Mouse (Mus musculus) urinary bladder, postnatal 10 days (tissue): ENCODE results near the gene Chrm3.
A peak's percentile ranks its signal among the peaks of the same experiment; 100 is the strongest.

ENCODE experiments used
- DNase-seq: peaks from one replicate; pipeline ENCODE4 v3.0.0; 2022; ENCODE audit warnings: low spot score

The Chrm3 gene

DNA sequence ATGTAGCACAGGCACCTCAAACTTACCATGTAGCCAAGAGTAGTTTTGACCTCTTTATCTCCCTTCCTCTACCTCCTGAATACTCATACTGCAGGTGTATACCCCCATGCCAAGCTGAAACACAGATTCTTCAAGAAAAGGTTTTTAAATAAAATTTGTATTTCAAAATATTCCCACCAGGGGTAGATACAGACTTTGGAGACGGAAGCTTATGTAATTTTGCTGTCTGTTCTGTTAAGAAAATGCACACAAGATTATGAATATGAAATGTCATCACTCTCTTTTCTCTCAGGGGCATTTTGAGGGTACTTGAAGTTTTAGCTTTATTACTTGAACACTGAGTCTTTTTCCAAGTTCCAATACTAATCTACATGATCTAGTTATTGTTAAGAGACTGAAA, 469.6 kb downstream of the Chrm3 start:
- no peak for DNase-seq

DNA sequence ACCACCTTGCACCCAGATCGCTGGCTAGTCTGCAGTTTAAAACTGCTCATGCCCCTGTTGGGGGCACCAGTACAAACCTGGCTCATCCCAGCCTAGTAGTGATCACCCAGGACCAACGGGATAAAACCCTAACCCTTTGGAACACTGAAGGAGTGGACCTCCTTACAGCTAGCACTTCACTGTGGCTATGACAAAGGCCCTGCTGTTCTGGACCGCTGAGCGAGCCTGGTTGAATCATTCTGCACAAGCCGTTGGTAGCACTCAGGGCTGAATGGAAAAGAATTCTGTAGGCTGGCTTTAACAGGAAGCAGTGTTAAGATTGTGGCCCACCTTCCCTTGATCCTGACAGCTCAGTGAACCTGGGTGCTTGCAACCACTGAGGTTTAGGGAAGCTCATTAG, 470.2 kb downstream of the Chrm3 start:
- DNase-seq = no peak

DNA sequence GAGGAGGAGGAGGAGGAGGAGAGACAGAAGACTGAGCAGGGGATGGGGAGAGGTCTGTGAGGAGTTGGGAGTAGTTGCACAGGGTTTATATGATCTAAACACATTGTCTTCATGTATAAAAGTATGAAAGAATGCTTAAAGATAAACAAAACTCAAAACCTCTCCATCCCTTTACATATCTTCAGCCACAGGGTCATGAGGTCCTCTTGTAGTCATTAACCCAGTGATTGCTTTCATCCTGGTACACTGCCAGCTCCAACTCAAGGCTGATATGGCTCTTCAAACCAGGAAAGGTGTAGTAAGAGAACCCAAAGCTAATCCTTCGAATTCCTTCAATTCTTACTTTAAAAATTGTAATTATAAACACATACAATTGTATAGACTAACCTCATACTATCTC, 470.7 kb downstream of the Chrm3 start:
- DNase-seq = no peak

DNA sequence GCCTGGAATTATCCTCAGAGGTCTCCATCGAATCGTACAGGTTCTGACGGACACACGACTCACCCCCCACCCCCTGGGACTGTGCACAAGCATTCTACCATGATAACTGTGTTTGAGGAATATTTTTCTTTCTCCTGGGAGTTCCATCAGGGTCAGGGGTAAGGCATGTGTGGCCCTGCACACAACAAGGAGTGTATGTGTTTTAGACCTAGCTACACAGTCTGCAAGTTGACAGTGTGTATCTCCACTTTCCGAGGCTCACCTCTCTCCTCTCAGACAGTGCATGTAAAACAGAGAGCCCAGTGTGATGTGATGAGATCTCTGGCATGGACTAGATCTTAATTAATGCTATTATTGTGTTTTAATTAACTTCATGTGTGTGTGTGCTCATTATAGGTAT, 472.4 kb downstream of the Chrm3 start:
- DNase-seq = no peak

DNA sequence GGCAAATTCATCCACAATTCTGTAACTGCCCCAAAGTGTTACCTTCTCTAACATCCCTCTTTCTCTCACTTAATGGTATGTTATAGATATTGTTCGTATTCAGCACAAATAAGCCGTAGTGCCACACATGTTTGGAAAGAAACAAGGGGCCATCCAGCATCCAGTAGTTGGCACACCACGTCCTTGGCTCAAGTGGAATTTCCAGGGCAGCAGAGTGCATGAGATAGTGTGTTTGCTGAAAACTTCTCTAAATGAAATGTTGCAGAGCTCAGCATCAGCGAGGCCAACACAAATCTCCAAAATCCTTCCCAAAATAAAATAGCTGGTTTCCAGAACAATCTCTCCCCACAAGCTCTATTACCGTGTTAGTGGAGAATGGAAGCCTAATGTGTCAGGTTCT, 473.4 kb downstream of the Chrm3 start:
- DNase-seq = no peak

DNA sequence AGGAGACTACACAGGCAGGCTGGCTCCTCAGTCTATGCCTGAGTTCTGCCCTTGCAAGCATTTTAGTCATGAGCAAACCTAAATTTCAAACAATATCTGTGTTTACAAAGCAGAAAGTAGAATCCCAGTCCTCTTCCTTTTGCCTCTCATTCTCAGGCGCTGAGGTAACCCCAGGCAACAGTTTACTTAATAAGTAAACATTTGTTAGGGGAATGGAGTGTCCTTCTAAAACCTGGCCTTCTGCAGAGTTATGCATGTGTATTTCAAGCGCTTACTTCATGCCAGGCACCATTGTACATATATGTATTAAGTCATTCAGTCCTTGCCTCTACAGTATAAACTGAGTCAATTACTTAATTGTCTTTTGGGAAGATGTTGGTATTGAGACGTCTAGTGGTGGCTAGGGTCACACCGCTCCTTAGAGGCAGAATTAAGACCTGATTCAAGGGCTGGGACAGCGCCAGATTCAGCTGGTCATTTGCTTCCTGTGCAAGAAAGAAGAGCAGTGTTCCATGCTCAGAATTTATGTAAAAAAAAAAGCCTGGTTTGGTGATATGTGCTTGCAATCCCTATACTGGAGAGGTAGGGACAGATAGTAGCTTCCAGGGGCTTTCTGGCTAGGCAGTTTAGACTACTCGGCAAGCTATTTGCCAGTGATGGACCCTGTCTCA, 474.0 kb downstream of the Chrm3 start:
- DNase-seq = no peak

DNA sequence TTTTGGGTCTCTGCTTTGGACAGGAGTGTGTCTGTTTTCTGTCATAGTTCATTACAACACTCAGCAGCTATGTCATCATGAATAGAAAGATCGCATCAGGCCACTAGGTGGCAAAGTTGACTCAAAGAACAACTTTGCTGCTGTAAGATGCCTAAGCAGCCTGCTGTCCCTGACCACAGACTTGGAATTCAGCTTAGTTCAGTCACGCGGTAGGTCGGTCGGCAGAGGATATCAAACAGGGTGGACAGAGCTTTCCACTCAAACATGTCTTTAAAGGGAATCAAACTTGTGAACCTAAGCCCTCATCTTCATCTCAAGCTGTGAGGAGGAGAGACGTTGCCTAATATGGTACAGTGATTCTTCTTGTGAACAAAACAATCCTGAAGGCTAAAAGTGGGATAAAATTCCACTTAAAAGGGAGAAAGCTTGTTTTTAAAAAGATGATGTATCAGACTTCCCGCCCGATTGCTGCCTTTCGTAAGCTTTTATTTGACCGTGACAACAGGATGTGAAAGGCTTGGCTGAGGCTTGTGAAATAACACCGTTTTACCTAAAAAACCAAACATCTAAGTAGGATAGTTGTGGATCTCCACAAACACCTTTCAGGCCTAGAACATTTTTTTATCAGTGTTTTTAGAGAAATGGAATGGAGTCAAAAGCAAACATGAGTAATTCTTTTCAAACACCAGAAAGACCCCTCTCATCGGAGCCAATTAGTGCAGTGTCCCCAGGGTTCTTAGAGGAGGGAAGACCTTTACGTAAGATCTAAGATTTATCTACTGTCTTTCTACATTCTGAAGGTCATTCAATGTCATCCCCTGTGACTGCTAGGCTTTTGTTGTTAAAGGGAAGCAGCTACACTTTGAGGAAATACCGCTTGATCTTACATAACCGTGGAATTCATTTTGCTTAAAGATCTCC, 478.0 kb downstream of the Chrm3 start:
- DNase-seq = no peak

DNA sequence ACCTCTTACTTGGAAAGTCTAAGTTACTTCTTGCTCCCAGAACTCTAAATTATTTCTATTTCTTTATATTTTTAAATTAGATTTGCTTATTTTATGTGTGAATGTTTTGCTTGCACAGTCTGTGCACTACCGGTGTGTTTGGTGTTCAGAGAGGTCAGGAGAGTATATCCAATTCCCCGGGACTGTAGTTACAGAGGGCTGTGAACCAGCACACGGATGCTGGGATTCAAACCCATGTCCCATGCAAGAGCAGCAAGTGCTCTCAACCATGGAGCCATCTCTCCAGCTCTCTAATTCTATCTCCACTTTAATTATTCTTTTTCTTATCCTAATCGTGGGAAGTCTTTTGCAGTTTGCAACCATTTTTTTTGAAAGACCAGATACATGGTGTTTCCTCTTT, 478.7 kb downstream of the Chrm3 start:
- DNase-seq = no peak

DNA sequence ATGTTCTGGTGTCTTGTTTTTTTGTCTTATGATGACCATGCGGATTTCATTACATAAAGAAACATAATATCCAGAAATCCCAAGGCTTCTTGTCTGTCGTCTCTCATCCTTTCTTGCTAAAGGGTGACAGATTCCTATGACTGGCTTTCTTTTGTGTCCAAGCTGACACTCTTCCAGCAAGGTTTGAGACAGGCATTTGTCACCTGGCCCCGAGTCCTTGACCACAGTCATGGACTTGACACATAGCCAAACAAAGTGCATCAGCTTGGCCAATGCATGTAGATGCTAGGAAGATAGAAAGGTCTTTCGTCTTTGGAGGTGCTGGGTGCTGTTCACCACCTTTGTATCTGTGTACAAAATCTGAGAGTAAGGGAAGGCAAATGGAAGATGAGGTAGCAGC, 480.2 kb downstream of the Chrm3 start:
- DNase-seq = no peak

DNA sequence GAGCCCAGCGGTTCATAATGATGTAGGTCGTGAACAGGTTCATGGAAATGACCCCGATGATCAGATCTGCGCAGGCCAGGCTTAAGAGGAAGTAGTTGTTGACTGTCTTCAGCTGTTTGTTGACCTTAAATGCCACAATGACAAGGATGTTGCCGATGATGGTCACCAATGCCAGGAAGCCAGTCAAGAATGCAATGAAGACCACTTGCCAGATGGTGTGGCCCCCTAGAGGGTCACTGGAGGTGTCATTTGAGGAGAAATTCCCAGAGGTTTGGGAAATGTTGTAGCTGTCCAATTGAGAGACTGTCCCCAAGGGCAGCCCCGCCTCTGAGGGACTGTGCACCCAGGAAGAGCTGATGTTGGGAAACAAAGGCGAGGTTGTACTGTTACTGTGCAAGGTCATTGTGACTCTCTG, 482.0 kb downstream of the Chrm3 start:
- DNase-seq = no peak

DNA sequence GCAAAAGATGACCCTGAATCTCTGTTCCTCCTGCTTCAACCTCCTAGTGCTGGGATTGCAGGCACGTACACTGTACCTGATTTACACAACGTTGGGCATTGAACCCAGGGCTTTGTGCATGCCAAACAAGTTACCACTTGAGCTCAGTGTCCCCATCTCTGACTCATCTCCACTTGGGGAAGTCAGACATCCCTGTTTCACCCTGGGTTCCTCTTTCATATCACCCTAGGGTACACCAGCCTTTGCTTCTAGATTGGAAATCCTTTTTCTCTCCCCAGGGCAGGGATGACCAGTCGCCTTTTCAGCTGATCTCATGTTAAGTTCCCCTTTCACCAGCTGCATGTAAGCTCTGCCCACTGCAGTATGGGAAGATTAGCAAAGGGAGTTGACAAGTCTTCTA, 487.3 kb downstream of the Chrm3 start:
- DNase-seq = no peak

DNA sequence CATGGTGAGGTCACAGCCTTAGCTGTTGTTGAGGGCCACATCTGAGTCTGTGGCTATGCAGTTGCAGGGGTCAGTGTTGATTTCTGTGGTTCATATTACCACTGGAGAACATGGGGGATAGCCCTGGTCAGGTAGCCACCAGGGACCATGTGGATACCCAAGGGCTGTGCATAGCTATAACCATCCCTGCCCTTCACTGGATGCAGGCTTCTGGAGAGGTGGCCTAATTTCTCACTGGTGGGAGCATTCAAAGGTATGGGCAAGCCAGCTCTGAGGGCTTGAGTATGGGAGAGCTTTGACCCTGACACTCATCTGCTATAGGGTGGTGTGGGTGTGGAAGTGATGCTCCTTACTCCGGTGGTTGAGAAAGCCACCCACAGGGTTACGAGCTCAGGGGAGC, 494.5 kb downstream of the Chrm3 start:
- DNase-seq = no peak

DNA sequence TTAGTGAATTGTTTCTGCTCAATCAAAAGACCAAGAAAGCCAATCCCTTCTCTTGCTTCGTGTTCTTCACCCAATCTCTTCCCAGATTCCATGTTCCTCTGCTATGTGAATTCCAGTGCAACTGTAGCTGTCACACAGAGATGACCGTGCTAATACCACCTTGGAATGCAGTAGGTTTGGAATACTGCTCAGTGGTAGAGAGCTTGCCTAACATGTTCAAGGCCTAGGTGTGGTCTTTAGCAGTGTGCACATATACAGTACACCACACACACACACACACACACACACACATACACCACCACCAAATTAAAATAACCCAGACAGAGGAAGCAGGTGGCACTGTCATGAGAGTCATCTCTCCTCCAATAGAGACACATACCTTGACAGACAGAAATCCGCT, 513.1 kb downstream of the Chrm3 start:
- DNase-seq = no peak

DNA sequence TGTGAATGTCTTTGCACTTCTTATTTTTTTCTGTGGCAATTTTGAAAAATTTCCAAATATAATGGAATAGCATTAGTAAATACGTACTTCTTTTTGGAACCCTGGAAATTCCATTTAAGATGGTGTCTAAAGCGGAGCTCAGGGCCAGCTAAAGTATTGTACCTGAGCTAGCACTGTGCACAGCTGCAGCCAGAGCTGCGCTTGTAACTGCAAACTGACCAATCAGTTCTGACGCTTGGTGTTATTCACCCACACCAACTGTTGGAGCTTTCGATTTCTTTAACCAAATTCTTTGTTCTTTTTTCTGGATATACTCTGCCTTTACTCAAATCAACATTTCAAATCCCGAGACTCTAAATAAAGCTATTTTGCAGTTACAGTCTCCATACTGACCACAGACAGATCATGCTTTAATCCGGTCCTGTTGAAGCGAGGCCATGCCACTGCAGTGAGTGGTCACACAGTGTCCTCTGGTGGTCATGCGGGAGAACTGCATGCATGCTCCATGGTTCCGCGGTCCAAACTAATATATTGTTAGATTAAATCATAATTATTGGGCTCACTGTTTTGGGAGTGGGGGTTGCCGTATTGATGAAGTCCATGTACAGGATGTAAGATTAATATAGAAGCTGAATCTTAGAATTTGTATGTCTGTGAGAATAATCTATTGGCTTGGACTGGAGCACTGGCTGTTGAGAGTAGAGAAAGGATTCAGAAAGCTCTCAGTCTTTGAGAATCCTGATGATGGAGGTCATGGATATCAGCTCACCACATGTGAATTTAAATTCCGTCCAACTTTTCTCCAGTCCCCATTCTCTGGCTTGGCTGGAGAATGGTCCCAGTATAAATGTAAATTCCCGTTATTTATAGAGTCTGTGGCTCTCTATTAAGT, 513.9 kb downstream of the Chrm3 start:
- DNase-seq = peak; percentile 18

DNA sequence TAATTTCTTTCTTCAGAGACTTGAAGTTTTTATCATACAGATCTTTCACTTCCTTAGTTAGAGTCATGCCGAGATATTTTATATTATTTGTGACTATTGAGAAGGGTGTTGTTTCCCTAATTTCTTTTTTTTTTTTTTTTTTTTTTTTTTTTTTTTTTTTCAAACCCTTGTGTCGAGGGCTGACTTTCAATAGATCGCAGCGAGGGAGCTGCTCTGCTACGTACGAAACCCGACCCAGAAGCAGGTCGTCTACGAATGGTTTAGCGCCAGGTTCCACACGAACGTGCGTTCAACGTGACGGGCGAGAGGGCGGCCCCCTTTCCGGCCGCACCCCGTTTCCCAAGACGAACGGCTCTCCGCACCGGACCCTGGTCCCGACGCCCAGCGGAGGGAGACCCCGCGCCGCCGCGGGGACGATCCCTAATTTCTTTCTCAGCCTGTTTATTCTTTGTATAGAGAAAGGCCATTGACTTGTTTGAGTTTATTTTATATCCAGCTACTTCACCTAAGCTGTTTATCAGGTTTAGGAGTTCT, 526.4 kb downstream of the Chrm3 start:
- DNase-seq = peak; percentile 62

DNA sequence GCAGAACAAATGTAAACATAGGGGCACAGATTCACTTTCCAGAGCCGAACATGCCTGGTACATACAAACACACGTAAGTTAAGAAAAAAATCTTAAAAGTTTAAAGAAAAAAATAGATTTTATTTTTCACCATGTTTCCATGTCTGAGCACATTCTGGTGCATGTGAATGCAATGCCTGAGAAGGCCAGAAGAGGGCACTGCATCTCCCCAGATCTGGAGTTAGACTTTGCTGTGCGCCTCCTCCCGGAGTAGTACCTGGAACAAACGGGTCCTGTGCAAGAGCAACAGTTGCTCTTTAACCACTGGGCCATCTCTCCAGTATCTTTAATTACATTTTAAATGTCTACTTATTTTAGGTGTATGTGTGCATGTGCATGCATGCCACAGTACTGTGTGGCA, 534.4 kb downstream of the Chrm3 start:
- no peak for DNase-seq
